ENCODE assay signal across 15 mouse cellular contexts in genomic region chr4:57048566-57048965, GRCm38 (mm10). TPM values are rescaled to one million over a fixed set of nuclear protein-coding genes. Genes with fewer than 3 reads are reported as not detected.
A peak's percentile ranks its signal among the peaks of the same experiment; 100 is the strongest.
DNase-seq lines count a peak whose midpoint lies in the region; ATAC-seq and TF ChIP-seq lines count a peak whose summit lies in the region.
"Had no signal": no experiment of that assay in that cellular context is flagged by ENCODE, and none has a peak within 500 bp of the region (broad histone marks: within the 10 kb centered on the region; RNA-seq: fewer than 3 reads in every experiment).

No protein-coding gene starts in this region.

- no peak overlapping the region for H3K4me3 ChIP-seq in stomach, postnatal 0 days (ENCODE audit: low read depth, low read length)
- H3K4me3 ChIP-seq: erythroblast, embryonic 14.5 days; hindbrain, embryonic 15.5 days; liver, embryonic 15.5 days; midbrain, embryonic 12.5 days had no signal

- H3K27ac ChIP-seq in stomach, postnatal 0 days (replicated peaks) = no peak overlapping the region
- H3K27ac ChIP-seq: hindbrain, embryonic 15.5 days; liver, embryonic 15.5 days had no signal

- WGBS in stomach, postnatal 0 days = 56% methylated on average over 6 of the region's 6 CpGs

- no peaks in the 10 kb centered on the region for H3K4me1 ChIP-seq in stomach, postnatal 0 days (replicated peaks; ENCODE audit: control insufficient read depth, insufficient read depth)
- H3K4me1 ChIP-seq: liver, embryonic 15.5 days had no signal

- H3K36me3 ChIP-seq in stomach, postnatal 0 days (ENCODE audit: control insufficient read depth, insufficient read depth, low read length) = no peaks in the 10 kb centered on the region
- H3K36me3 ChIP-seq: hindbrain, embryonic 15.5 days; liver, embryonic 15.5 days; midbrain, embryonic 12.5 days had no signal

- H3K27me3 ChIP-seq in stomach, postnatal 0 days (ENCODE audit: control insufficient read depth, insufficient read depth, low read length) = no peaks in the 10 kb centered on the region
- H3K27me3 ChIP-seq: hindbrain, embryonic 15.5 days; liver, embryonic 15.5 days; midbrain, embryonic 12.5 days had no signal

- DNase-seq in adrenal gland, postnatal 25 days = peak; percentile 24
- DNase-seq in adrenal gland, adult 18-20 months (ENCODE audit: low spot score in 2 of 2) = no peak
- DNase-seq in gastrocnemius, postnatal 10 days = peak; percentile 16
- no peak for DNase-seq in gastrocnemius, postnatal 25 days
- peak; percentile 37 for DNase-seq in right cerebral cortex, adult 18-20 months
- DNase-seq in right cerebral cortex, postnatal 4 days = no peak
- DNase-seq in cerebellum, postnatal 36 days = peak; percentile 68
- no peak for DNase-seq in stomach, postnatal 0 days (ENCODE audit: low spot score)
- DNase-seq: kidney, adult 18-20 months had no signal

- H3K4me2 ChIP-seq in stomach, postnatal 0 days (replicated peaks; ENCODE audit: low read depth) = no peak overlapping the region
- H3K4me2 ChIP-seq: hindbrain, embryonic 15.5 days; liver, embryonic 15.5 days; midbrain, embryonic 12.5 days had no signal

- no peaks in the 10 kb centered on the region for H3K9me3 ChIP-seq in stomach, postnatal 0 days (ENCODE audit: control insufficient read depth, low read length)
- H3K9me3 ChIP-seq: hindbrain, embryonic 15.5 days; liver, embryonic 15.5 days; midbrain, embryonic 12.5 days had no signal

- H3K9ac ChIP-seq in stomach, postnatal 0 days (ENCODE audit: low read length) = no peak overlapping the region
- H3K9ac ChIP-seq: hindbrain, embryonic 15.5 days; liver, embryonic 15.5 days; midbrain, embryonic 12.5 days had no signal

- no peak for ATAC-seq in stomach, postnatal 0 days (ENCODE audit: low FRiP score, low TSS enrichment)

- TF ChIP-seq EP300 in stomach, postnatal 0 days (optimal IDR thresholded peaks at IDR 0.05) = no peak

- no peak for TF ChIP-seq CTCF in stomach, postnatal 0 days (IDR thresholded peaks at IDR 0.05; ENCODE audit: low read depth)

RNA-seq across cellular contexts. Expression of gene Frrs1l, which starts 58.4 kb away (rescaled TPM):
- 0.24 and 0.39 TPM in 2 replicates for total RNA-seq in adrenal gland, postnatal 25 days (2021)
- total RNA-seq in adrenal gland, adult 18-20 months (2021) = 1 to 10 TPM in 1 of 2 experiments, under 1 TPM in 1; 0.51 to 1.2 TPM
- total RNA-seq in gastrocnemius, postnatal 10 days (2021) = under 1 TPM; 0.12 to 0.34 TPM
- total RNA-seq in gastrocnemius, postnatal 25 days (2021) = not detected
- 0.21 TPM in 2 replicates for polyA plus RNA-seq in stomach, postnatal 0 days (2015; fragmentation: Nextera tagmentation; extraction: Ambion mirVana)
- total RNA-seq: gastrocnemius, adult 18-20 months had no signal
- polyA plus RNA-seq: erythroblast, embryonic 14.5 days; heart, postnatal 0 days had no signal

Comparison
In these comparisons a context has a peak if more than half of its experiments do, and no peak if none do; other contexts are left out.
1. DNase-seq: peak in adrenal gland, postnatal 25 days (single experiment), gastrocnemius, postnatal 10 days (single experiment), right cerebral cortex, adult 18-20 months (single experiment) and cerebellum, postnatal 36 days (2 of 2); none in adrenal gland, adult 18-20 months (0 of 2), gastrocnemius, postnatal 25 days (single experiment), right cerebral cortex, postnatal 4 days (single experiment) and stomach, postnatal 0 days (single experiment).